Mouse (Mus musculus) lung, postnatal 36 days (tissue): ENCODE measurements at regions not wholly inside any gene's neighbourhood (a gene's known extent, or its start where the extent isn't known, plus 50 kb on each side); places are given as distances from the start of the nearest gene placed in this dataset.

ENCODE experiments used
- DNase-seq: peaks from one replicate; pipeline ENCODE4 v3.0.0; 2022; ENCODE audit warnings: mixed read lengths

DNA sequence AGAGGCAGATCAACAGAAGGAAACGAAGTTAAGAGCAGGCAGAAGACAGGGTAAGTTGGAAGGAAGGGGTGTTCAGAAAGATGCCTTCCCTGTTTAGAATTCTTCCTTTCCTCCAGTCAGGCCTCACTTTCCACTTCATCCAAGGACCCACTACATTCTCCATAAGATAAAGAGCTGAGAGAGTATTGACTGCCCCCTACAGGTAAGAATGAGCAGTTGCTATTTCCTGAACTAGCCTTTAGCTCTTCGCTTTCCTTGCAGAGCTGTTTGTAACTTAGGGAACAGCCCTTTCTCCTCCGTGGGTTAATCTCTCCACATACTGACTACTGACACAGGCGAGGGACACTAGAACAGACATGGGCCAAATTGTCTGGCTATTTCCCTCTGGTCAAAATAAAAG lies 273.1 kb downstream of the Atp23 start:
- DNase-seq, result no peak

DNA sequence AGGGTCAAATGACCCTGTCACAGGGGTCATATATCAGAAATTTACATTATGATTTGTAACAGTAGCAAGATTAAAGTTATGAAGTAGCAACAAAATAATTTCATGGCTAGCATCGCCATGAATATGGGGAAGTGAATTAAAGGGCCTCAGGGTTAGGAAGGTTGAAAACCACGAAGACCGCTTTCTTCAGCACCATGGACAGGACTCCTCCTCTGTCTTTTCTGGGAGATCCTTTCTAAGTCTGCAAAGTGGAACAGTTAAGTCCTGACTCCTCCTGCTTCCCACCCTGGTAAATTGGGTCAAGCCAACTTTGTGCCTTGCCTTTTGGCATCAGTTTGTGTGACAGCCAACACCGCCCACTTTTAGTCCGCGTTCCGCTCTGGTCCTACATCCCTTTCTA lies 275.7 kb downstream of the Atp23 start:
- DNase-seq, result no peak

DNA sequence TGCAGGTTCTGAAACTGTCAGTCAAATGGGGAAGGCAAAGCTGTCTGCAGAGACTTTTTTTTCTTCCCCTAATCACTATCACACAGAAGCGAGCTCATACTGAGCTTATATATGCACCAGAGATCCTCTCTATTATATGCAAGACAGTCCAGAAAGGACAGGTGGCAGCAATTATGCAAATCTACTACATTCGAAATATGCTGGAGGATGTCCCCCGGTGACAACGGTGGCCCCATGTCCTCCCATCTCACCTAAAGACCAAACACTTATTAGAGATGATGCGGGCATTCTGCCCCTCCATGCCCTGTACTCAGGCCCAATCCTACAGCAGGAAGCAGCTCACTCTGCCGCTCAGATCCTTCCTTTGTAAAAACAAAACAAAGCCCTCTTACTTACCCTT lies 280.4 kb downstream of the Atp23 start:
- DNase-seq, result no peak

DNA sequence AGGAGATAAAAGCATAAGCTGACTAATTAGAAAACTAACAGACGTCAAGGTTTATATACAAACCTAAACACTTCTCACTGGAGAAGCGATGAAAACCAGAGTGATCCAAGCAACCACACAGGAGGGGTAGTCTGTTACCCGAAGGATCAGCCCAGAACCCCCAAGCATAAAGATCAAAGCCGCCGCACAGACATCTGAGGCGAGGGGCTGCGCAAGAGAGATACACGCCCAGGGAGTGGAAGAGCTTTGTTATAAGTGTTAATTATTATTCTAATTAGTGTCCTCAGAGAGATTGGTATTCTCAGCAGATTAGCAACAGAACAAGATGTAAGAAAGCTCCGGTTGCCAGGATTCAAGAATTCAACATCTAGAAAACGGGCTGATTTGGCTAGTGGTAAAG lies 281.2 kb downstream of the Atp23 start:
- no peak for DNase-seq

DNA sequence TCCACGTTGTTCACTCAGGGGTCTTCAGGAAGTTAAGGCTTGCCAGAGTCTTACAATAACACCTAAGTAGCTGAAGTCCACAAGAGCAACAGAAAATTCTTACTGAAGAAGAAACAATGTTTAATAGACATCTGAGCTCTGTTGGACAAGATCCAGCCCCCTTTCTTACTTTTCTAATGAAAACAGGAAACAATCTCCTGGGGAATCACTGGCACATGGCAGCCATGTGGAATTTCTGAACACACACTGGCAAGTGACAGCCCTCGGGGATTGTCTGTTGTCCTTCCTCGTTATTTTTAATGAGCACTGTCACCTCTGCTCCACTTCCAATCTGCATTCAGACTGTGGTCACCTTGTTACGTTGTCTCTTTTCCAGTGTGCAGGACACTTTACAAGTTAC lies 288.9 kb downstream of the Atp23 start:
- no peak for DNase-seq

DNA sequence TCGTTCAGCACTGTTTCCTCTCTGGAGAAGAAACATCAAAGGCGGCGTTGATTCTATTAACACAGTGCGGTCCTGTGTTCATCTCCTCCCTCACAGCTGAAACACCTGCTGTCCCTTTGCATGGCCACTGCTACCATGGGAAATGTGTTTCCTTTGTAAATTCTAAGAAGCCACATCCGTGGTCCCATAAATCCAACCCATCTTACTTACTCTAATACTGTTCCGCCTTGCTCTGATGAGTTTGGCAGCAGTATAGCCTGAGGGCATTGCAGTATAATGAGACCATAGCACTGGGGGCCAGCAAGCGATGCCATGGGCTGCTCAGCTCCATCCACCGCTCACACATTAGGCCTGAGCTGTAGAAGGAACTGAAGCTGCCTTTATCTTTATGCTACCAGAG lies 290.6 kb downstream of the Atp23 start:
- DNase-seq, result no peak

DNA sequence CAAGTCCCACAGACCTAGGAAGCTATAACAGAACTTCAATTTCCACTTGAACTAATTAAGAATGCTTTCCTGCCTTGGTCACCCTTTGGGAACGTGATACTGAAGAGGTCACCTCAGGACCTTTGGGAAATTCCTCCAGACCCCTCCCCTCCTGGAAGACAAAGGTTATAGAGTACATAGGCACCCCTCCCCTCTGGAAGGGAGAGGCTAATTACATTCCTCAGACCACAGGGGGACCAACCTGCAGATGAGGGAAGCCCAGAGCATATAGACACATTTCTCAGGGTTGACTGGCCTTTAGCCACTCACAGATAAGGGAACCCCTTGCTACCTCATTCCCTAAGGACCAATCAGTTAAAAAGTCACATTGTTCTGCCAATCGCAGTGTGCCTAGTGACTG lies 301.5 kb downstream of the Atp23 start:
- no peak for DNase-seq

DNA sequence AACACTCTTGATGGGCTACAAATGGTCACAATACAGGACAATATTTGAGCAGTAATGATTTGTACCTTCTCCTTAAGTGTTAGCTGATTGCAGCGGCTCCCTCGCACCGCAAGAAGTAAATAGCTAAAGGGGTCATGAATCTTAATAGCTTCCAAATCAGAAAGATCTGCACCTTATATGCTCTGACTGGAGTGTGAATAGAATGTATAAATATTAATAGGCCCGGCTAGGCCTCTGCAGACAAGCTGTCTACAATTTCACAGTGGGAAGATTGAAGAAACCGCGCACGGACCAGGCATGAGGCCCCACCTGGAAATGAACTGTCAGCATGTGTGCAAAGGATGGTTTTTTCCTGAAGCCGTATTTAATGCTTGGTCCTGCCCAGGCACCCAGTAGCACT lies 333.0 kb downstream of the Atp23 start:
- DNase-seq, result no peak

DNA sequence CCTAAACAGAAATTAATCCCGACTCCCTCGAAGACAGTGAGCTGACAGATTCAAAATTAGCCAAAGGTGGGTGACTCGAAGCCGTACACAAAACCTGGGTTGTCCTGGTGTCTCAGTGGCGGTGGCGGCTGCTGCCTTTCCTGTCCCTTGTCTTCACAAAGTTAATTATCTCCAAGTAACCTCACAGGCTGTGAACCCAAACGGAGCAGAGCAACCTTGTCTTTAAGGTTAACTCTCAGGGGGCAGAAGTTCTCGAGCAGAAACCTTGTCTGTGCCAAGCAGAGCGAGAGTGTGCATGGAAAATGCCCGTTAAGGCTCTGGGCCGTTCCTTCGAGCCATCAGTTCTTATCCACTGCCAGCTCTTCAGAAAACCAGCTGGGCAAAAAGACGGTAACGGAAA lies 335.8 kb downstream of the Atp23 start:
- DNase-seq, result no peak

DNA sequence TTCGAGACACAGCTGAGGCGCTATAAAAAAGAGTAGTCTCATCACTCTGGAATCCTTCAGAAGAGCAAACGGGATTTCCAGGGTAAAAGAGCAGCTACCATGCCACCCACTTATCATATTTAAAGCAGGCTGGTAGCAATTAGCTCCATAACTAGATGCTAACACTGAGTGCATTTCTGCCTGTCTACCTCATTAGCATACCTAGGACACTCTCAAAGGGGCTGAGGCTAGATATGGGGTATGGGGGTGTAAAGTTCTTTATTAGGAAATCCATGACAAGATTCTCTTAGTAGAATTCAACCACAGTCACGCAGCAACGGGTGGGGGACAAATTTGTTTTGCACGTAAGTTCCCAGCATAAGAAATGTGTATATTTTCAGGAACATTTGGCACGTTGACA lies 346.1 kb downstream of the Atp23 start:
- DNase-seq, result no peak

DNA sequence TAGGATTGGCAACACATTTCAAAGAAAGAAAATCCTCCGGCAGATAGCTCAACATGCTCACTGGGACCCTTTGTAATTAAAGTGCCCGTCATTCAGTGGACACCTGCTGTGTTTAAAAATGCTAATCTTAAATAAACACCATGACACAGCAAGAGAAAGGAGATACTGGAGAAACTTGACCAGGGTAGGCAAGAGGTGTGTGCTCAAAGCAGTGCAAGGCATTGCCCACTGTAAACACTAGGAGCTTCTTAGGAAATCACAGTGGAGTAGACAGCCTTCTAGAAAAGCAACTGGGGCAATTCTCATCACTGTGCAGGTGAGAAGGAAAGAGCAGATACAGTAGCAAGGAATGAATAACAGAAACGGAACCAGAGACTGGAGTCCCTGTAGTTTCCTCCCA lies 369.2 kb downstream of the Atp23 start:
- no peak for DNase-seq

DNA sequence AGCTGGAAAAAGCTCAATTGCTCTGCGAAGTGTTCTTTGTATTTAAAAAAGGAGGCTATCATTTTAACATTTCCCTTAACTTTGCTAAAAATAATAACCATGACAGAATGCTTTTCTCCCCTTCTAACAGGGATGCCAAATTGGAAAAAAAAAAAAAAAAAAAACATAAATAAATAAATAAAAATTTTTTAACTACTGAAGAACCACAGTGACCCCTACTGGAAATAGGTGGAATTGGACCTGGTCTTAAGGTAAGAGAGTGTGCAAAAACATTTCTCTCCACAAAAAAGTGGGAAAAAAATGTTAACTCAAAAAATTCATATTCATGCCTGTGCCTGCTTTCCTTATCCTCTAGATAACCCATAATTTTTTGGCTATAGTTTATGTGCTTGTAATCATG lies 369.8 kb downstream of the Atp23 start:
- DNase-seq, result peak; percentile 62

DNA sequence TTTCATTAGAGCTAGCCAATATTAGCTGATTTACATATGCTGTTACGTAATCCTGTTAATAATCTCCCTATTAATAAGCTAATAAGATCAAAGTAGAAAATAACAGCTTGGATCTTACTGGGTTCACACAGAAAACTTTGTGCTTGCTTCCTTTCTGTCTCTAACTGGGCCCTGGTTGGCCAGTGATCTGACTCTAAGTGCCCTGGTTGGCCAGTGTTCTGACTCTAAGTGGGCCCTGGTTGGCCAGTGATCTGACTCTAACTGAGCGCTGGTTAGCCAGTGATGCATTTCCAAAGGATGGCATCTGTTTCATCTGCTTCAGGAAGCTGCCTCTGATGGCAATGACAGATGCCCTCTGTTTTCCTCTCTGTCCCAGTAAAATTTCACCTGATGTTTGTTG lies 372.4 kb downstream of the Atp23 start:
- DNase-seq, result no peak

DNA sequence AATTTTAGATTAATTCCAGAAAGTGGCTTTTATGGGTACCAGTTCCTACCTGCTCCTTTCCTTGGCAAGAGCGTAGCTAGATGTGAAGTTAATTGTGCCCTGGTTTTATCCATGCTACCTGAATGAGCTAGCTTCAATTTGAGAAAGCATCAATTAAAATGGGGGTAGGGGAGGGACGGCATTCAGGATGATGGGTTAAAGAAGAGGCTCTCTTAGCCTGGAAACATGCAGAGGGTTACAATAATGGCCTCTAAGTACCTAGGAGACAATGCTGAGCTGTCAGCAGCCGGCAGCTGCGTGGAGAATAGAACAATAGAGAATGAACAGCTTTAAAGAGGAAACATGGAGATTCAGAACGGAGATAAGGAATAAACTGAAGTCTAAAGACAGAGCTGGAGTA lies 375.0 kb downstream of the Atp23 start:
- no peak for DNase-seq

DNA sequence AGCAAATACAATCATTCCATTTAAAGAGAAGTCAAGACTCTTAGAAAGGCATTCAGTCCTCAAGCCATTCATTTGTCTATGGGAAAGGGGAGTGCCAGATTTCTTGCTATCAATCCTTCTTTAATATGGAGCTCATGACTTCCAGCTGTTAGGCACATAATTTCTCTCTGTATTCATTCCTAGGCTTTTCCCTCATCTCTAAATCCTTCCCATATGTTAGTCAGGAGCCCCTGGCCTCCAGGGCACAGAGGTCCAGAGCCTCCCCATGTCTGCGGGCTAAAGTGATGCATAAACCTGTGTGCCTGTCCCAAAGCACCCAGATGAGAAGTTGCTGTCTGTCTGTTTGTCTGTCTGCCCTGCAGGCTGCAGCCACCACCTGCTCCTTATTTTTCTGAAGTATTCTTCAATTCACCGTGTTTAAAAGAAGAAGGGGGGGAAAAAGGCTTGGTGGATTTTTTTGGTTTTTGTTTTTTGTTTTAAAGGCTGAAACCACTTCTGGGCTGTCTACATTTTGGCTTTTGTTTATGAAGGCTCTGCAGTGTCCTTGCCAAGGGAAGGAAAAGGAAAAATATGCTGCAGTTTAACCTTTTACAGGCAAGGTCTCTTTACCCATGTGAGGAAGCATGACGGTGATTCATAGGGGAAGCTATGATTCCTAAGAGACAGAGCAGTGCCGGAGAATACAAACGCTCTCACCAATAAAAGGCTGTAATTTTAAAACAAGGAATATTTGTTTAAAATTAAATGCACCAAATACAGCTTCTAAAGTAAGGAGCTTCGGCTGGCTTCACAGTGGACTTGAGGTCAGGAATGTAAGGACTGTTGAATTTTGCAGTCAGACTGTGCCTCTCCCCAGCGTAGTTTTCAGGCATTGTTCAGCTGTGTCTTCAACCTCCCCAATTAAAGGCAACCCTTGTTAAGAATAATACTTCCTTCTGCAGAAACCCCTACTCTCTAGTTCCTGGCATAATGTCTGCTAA lies 379.0 kb downstream of the Atp23 start:
- DNase-seq, result no peak

DNA sequence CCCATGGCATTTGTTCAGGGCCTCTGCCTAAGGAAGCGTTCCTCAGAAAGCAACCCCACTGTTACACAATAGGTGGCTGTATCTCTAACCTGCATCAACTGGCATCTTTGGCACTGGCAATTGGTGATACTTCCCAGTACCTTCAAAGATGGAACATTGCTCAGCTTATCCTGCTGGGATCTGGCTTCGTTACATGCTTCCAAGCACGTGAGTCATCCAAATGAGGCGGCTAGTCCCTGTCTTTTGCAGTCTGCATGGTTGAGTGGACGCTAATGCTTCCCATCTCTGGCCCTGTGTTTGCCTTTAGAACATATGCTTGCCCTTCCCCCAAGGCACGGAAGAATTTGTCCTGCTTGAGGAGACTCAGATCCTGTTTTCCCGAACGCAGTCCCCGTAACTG lies 380.2 kb downstream of the Atp23 start:
- no peak for DNase-seq

DNA sequence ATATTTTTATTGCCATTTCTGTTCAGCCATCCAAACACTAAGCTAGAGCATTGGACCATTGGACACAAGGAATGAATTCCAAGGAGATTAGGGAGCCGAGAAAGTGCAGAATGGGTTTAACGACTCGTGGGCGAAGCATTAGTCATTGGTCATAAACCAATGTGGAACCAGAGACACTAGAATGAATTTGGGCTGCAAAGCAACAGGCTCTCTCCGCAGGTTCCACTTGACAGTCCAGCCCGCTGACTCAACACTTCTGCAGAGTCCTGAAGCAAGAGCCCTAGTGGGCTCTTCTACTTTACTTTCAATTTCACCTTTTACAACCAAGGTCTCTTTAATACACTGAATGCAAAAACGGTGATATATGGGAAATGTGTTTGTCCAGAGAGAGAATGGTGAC lies 388.0 kb downstream of the Atp23 start:
- DNase-seq, result no peak

DNA sequence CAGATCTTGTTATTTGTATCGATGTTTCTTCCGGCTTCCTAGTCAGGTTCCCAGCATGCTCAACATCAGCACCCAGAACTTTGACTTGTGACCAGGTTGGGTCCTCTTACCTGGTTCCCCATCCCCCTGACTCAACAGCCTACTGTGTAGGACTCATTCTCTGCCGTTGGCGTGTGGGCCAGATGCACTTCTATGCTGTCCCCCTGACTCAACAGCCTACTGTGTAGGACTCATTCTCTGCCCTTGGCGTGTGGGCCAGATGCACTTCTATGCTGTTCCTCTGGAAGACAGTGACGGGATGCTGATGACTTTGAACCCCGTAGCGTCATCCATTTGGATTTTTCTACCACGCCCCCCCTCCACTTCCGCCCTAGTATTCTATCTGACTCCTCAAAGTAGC lies 389.6 kb downstream of the Atp23 start:
- DNase-seq, result peak; percentile 87

DNA sequence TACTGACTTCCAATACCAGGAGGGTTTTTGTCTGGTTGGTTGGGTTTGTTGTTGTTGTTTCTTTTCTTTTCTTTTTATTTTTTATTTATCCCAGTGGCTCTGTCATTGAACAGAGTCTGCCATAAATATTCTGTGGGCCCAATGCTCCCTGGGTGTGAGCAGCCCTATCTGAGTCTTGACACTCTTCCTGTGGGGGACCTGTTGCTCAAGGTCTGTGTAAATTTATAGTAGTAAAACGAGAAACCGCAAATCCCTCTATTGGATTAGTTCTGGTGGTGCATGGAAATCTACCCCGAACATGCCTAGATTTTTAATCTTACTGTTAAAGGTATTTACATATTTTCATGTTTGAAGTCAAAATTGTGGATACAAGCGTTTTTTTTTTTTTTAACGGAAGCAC lies 395.2 kb downstream of the Atp23 start:
- no peak for DNase-seq

DNA sequence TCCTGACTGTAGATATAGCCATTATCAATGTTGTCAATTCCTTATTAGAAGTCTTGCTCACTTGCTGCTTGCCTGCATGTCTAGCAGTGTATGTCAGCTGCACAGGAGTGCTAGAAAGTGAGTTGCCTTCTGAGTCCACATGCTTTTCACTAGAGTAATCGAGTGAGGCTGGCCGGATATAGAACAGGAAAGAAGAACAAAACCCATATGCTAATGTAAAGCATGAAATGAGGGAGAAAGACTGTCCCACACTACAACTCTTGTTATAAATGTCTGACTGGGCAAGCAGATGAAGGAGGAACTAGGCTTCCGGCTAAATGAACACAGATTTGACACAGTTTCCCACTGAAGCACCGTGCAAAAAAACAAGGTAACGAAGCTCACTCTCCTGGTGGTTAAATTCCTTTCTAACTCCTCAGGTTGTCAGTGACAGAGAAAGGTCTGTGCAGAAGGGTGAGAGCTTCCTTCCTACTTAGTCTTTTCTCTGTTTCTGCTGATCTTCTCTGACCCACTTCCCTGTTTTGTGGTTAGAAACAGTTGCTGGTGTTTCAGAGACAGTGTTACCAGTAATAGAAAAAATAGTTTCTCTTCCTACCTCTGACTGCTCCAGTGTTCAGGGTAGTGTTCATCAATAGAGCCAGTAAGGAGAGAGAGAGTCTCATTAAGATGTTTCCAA lies 399.0 kb downstream of the Atp23 start:
- peak; percentile 25 for DNase-seq

DNA sequence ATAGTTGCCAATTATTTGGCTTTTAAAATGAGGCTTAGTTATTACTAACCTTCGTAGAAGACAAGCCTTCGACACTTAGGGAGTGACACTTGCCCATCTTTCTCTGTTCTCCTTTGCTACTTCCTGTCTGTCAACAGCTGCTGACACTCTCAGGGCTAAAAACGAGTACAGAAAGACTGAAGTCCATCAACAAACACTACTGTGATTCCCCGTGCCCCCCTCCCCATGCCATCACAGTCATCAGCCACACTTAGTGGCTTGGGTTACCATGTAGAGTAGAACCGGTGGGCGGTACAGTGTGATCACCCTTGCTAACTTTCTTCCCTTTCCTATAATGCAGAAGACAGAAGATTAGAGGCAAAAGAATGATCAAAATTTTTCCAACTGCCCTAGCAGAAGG lies 402.4 kb downstream of the Atp23 start:
- peak; percentile 31 for DNase-seq

DNA sequence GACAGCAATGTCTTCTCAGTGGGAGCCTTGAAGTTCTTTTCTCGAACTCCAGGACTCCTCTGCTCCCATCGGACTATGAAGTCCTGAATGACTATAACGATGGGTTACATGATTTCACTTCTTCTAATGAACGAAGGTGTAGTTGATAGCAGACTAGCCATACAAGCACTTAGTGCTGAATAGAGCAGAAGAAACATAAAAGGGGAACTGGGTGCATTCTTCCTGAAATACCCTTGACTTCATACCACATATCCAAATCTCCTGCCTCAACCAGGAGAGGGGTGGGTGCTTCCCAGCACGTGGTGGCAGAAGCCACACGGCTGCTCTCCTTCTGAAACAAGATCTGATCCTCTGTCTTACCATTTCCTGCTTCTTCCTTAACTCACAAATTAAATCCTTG lies 407.4 kb downstream of the Atp23 start:
- DNase-seq, result no peak

DNA sequence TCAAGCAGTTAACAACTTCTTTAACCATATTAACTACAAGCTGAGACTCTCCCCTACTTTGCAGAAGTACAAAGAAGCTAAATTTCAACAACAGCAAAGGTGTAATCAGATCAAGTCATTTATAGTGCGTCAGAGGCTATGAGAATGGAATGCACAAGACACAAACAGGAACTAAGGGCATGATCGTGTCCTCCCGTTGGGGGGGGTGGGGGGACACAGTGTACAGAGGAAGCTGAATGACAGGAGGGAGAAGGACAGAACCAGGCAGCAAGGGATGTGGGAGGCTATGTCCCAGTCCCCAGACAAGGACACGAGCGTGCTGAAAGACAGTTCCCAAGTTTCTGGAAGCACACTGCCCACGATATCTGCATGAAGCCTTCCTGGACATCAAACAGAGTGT lies 408.9 kb downstream of the Atp23 start:
- DNase-seq, result no peak

DNA sequence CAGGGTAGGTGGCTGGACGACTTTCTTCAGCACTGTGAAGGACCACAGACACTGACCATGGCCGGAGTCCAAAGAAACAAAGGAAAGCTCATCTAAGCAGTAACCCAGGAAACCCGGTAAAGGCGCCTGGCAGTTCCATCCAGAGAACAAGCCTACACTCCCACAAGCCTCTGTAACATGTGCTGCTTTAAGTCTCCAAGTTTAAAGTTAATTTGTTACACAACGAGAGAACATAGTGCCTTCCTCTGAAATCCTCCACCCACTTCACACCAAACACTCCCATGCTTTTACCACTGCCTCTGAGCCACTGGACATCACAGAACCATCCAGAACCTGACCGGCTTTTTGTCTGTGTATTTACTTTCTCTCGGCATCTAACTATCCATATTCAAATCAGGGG lies 416.0 kb downstream of the Atp23 start:
- DNase-seq, result no peak

DNA sequence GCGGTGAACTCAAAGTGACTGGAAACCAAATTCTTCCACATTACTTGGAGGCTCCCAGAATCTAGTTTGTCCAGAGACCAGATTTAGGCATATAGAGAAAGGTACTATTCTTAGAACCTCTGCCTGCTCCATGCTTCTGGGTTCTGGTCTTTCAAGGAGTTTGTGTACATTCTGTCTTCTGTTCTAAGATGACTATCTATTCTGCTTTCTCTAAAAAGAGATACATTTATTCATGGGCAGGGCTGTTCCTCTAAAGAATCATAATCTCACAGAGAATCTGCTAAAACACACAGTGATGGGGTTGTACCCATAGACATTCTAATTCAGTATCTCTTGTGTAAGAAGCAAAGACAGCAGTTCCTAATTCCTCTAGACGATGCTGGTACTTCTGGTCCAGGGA lies 417.7 kb downstream of the Atp23 start:
- DNase-seq, result no peak
